Mouse (Mus musculus) C2C12 (cell line): ENCODE measurements around the gene Vmn2r29. TPM values are rescaled to one million over a fixed set of nuclear protein-coding genes. Genes with fewer than 3 reads are reported as not detected.
A peak's percentile ranks its signal among the peaks of the same experiment; 100 is the strongest.
"Not testable (repeated sequence)": the region's sequence is repeated elsewhere in the genome, so short reads cannot be mapped to it uniquely, and the experiment has no call there.

Experiments
- H3K27me3 ChIP-seq: one replicate; pipeline ENCODE4 v1.6.1; 2011; ENCODE audit not compliant: control insufficient read depth, insufficient read depth, insufficient read length
- H3K36me3 ChIP-seq: one replicate; pipeline ENCODE4 v1.6.1; 2011; ENCODE audit not compliant: control insufficient read depth, insufficient read depth
- H3K4me3 ChIP-seq: one replicate; pipeline ENCODE4 v1.5.1; 2011; ENCODE audit warnings: mild to moderate bottlenecking, control low read depth; ENCODE audit not compliant: poor library complexity, insufficient read depth, severe bottlenecking
- H3K79me2 ChIP-seq: one replicate; pipeline ENCODE4 v1.6.1; 2011; ENCODE audit not compliant: control insufficient read depth, insufficient read depth
- H3K79me3 ChIP-seq: one replicate; pipeline ENCODE4 v1.6.1; 2011; ENCODE audit warnings: low read depth, control low read depth
- H3ac ChIP-seq: one replicate; pipeline ENCODE3; 2011; ENCODE audit warnings: low read depth; ENCODE audit not compliant: control insufficient read depth, insufficient read length
- CEBPB ChIP-seq: IDR thresholded peaks from one replicate; pipeline ENCODE4 v1.6.1; 2011; ENCODE audit warnings: low read depth, mild to moderate bottlenecking, control low read depth, moderate library complexity
- CTCF ChIP-seq: IDR thresholded peaks from one replicate; pipeline ENCODE4 v1.5.1; 2011; ENCODE audit not compliant: control insufficient read depth, insufficient read depth, insufficient read length
- FOSL1 ChIP-seq: IDR thresholded peaks from one replicate; pipeline ENCODE4 v1.8.0; 2011; ENCODE audit warnings: mild to moderate bottlenecking, low read length; ENCODE audit not compliant: poor library complexity, insufficient read depth, severe bottlenecking
- MAX ChIP-seq: IDR thresholded peaks from one replicate; pipeline ENCODE4 v1.6.1; 2011; ENCODE audit warnings: mild to moderate bottlenecking, control low read depth
- MYOD1 ChIP-seq: IDR thresholded peaks from one replicate; pipeline ENCODE4 v1.6.1; 2011; ENCODE audit warnings: low read depth; ENCODE audit not compliant: control insufficient read depth, insufficient read length
- MYOG ChIP-seq: IDR thresholded peaks from one replicate; pipeline ENCODE4 v1.6.1; 2011; ENCODE audit not compliant: control insufficient read depth, insufficient read length; ENCODE audit errors: extremely low read depth
- USF1 ChIP-seq: IDR thresholded peaks from one replicate; pipeline ENCODE4 v1.6.1; 2011; ENCODE audit warnings: low read depth, mild to moderate bottlenecking, control low read depth, moderate library complexity
- long read RNA-seq, 2 experiments: library from polyadenylated mRNA; unstranded; transcript quantifications; one replicate each; pipeline ENCODE4 v2.0.0; 2019 to 2020
- polyA plus RNA-seq: library from polyadenylated mRNA; unstranded; fragments of >200 nt; fragmentation: generic; extraction: Trizol; gene quantifications from one replicate; pipeline ENCODE4 v1.2.1, GENCODE M21; 2012; ENCODE audit warnings: missing spikeins

The Vmn2r29 gene
- 0.01 TPM for polyA plus RNA-seq
- long read RNA-seq, experiment 1 = 0 reads
- long read RNA-seq, experiment 2 = 0 reads

GRCm38 (mm10) chr7:7247228-7247627 lies at the start of gene Vmn2r29:
TSS of gene Vmn2r29 (minus strand) at chr7:7247328.
- not testable (repeated sequence) for H3K79me2 ChIP-seq, H3K36me3 ChIP-seq, H3K27me3 ChIP-seq, H3K79me3 ChIP-seq, H3K4me3 ChIP-seq, H3ac ChIP-seq

- Histone ChIP-seq H3K4me3 (no peak overlapping the region), H3K36me3 (peaks cover 27% of the 10 kb centered on the region), H3K79me3 (no peaks in the 10 kb centered on the region), H3ac (no peak overlapping the region), H3K79me2 (no peaks in the 10 kb centered on the region), H3K27me3 (no peaks in the 10 kb centered on the region)
- TF ChIP-seq MYOG (no peak), MYOD1 (no peak), MAX (no peak)
Observed at GRCm38 (mm10) chr7:7295595-7295994, 48.5 kb upstream of the Vmn2r29 start.

- Histone ChIP-seq H3K79me3 (no peaks in the 10 kb centered on the region), H3K79me2 (no peaks in the 10 kb centered on the region), H3K27me3 (no peaks in the 10 kb centered on the region), H3K4me3 (no peak overlapping the region), H3ac (no peak overlapping the region), H3K36me3 (peaks cover 28% of the 10 kb centered on the region)
- no peak for TF ChIP-seq MYOG
- TF ChIP-seq CTCF = no peak
- TF ChIP-seq FOSL1 = no peak
- TF ChIP-seq MYOD1 = no peak
- TF ChIP-seq CEBPB = no peak
- TF ChIP-seq MAX = no peak
- TF ChIP-seq USF1 = no peak
Observed at GRCm38 (mm10) chr7:7281383-7281782, 34.3 kb upstream of the Vmn2r29 start.

GRCm38 (mm10) chr7:7277966-7278567 lies 30.9 kb upstream of the Vmn2r29 start, which contains the start of gene Gm45844:
TSS of gene Gm45844 (minus strand) at chr7:7278289.
- peak; percentile 73 for TF ChIP-seq CTCF
- H3K79me2 ChIP-seq, H3ac ChIP-seq, H3K4me3 ChIP-seq, H3K79me3 ChIP-seq, H3K36me3 ChIP-seq, H3K27me3 ChIP-seq: not testable (repeated sequence)

- not testable (repeated sequence) for H3K79me2 ChIP-seq, H3K4me3 ChIP-seq, H3K36me3 ChIP-seq, H3K27me3 ChIP-seq, H3ac ChIP-seq, H3K79me3 ChIP-seq
Observed at GRCm38 (mm10) chr7:7277556-7277955, 30.4 kb upstream of the Vmn2r29 start.

GRCm38 (mm10) chr7:7209313-7210151 lies 37.6 kb downstream of the Vmn2r29 start, which contains the start of gene Zfp772:
TSS of gene Zfp772 (minus strand) at chr7:7209998.
- not testable (repeated sequence) for H3K36me3 ChIP-seq, H3K79me2 ChIP-seq, H3K79me3 ChIP-seq, H3K27me3 ChIP-seq, H3ac ChIP-seq
- peak within 1 kb of the TSS; percentile 41 for H3K4me3 ChIP-seq
